Mouse (Mus musculus): ENCODE results near the gene Gm10181. TPM values are rescaled to one million over a fixed set of nuclear protein-coding genes. Genes with fewer than 3 reads are reported as not detected.

Gene Gm10181
- total and polyA plus RNA-seq, 3 experiments = not detected

Other genes with a start within 250 kb of the Gm10181 start
- gene Herpud2, start 62.4 kb downstream of the Gm10181 start, total RNA-seq (2021) = 10 to 100 TPM; 46.3 to 51.0 TPM
- gene Herpud2, start 62.4 kb downstream of the Gm10181 start, polyA plus RNA-seq (2012; rRNA removed) = 98.1 and 98.8 TPM in 2 replicates
- 100 to 1,000 TPM; 116 to 125 TPM for gene Sept7, start 163.0 kb downstream of the Gm10181 start, total RNA-seq (2021)
- gene Sept7, start 163.0 kb downstream of the Gm10181 start, polyA plus RNA-seq (2012; rRNA removed) = 1.4 and 1.8 TPM in 2 replicates

Data from adrenal gland, adult 2 months (tissue).